Mouse (Mus musculus) gastrocnemius, postnatal 10 days (tissue): ENCODE data around the gene Dio1. TPM values are rescaled to one million over a fixed set of nuclear protein-coding genes. Genes with fewer than 3 reads are reported as not detected.

Source experiments
- DNase-seq: peaks from one replicate; pipeline ENCODE4 v3.0.0; 2021; ENCODE audit warnings: mixed read lengths
- total RNA-seq, 2 experiments: library from RNA; stranded (reverse); gene quantifications; 2 replicates each; pipeline ENCODE4 v1.2.3; 2021

The Dio1 gene
- total RNA-seq, 2 experiments from 2014 or later = 0.33 TPM; not detected in 1

- DNase-seq = no peak
Observed at GRCm38 (mm10) chr4:107300902-107301555, 5.9 kb downstream of the Dio1 start.

- DNase-seq = no peak
Observed at GRCm38 (mm10) chr4:107300371-107300770, 6.6 kb downstream of the Dio1 start.

GRCm38 (mm10) chr4:107299779-107300340 is 7.1 kb downstream of the Dio1 start:
- no peak for DNase-seq

GRCm38 (mm10) chr4:107298071-107298606 is 8.8 kb downstream of the Dio1 start:
- DNase-seq = no peak

GRCm38 (mm10) chr4:107292273-107292662 is 14.7 kb downstream of the Dio1 start:
- DNase-seq = no peak

- DNase-seq = no peak
Observed at GRCm38 (mm10) chr4:107291611-107292272, 15.2 kb downstream of the Dio1 start.

- DNase-seq = no peak
Observed at GRCm38 (mm10) chr4:107287517-107287916, 19.5 kb downstream of the Dio1 start.

- DNase-seq = no peak
Observed at GRCm38 (mm10) chr4:107286386-107286785, 20.6 kb downstream of the Dio1 start.

GRCm38 (mm10) chr4:107285446-107286200 is 21.3 kb downstream of the Dio1 start:
- no peak for DNase-seq

- DNase-seq = no peak
Observed at GRCm38 (mm10) chr4:107280843-107281475, 26.0 kb downstream of the Dio1 start.

- DNase-seq = no peak
Observed at GRCm38 (mm10) chr4:107278188-107278707, 28.7 kb downstream of the Dio1 start.

- no peak for DNase-seq
Observed at GRCm38 (mm10) chr4:107274511-107274910, 32.5 kb downstream of the Dio1 start.

GRCm38 (mm10) chr4:107273683-107274082 is 33.3 kb downstream of the Dio1 start:
- DNase-seq = no peak

GRCm38 (mm10) chr4:107260001-107260400 is 47.0 kb downstream of the Dio1 start:
- DNase-seq = no peak

- DNase-seq = no peak
Observed at GRCm38 (mm10) chr4:107254414-107254813, 52.6 kb downstream of the Dio1 start.

GRCm38 (mm10) chr4:107253125-107254091 is 53.6 kb downstream of the Dio1 start, which contains the start of the genes Lrrc42 and Hspb11:
Lrrc42 (minus strand) TSS chr4:107253532.
Hspb11 (plus strand) TSS chr4:107253593.
- DNase-seq = peak; percentile 95

GRCm38 (mm10) chr4:107252522-107252921 is 54.4 kb downstream of the Dio1 start:
- no peak for DNase-seq

GRCm38 (mm10) chr4:107250494-107250893 is 56.5 kb downstream of the Dio1 start:
- peak; percentile 17 for DNase-seq

GRCm38 (mm10) chr4:107249471-107249870 is 57.5 kb downstream of the Dio1 start:
- DNase-seq = no peak

GRCm38 (mm10) chr4:107248061-107248460 is 58.9 kb downstream of the Dio1 start:
- DNase-seq = no peak
